Mouse (Mus musculus) brain, embryonic 18.5 days (tissue): ENCODE results near the gene Arl1.
"Not testable (repeated sequence)": the region's sequence is repeated elsewhere in the genome, so short reads cannot be mapped to it uniquely, and the experiment has no call there.

Experiments used
- DNase-seq: peaks from one replicate; pipeline ENCODE4 v3.0.0-alpha.2; 2012; ENCODE audit warnings: low read depth, low spot score

The Arl1 gene

DNA sequence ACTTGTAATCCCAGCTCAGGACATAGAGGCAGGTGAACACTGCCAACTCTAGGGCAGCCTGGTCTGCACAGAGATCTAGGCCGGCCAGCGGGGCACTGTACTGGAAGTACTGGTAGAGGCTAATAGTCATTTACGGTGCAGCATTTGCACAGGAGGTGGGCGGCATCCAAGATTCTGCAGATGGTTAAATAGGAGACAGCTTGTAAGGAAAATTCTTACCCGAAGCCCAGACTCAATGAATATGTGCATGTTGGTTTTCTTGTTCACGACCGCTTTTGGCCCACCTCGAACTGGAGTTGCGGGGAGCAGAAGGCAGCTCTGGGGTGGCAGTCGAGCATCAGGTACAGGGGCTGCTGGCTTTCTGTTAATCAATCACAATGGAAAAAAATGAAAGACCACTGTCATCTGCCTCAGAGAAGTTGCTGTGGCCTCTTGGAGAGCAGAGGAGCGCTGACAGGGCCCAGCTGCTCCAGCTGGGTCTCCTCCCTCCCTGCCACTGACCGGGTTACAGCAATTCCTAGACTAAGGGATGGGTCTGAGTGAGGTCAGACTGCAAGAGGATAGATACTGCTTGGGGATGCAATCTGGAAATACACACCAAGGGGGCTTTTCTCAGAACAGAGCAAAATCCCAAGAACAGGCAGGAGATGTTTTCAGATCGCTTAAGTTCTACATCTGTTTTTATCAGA lies 31.0 kb downstream of the Arl1 start:
- no peak for DNase-seq

DNA sequence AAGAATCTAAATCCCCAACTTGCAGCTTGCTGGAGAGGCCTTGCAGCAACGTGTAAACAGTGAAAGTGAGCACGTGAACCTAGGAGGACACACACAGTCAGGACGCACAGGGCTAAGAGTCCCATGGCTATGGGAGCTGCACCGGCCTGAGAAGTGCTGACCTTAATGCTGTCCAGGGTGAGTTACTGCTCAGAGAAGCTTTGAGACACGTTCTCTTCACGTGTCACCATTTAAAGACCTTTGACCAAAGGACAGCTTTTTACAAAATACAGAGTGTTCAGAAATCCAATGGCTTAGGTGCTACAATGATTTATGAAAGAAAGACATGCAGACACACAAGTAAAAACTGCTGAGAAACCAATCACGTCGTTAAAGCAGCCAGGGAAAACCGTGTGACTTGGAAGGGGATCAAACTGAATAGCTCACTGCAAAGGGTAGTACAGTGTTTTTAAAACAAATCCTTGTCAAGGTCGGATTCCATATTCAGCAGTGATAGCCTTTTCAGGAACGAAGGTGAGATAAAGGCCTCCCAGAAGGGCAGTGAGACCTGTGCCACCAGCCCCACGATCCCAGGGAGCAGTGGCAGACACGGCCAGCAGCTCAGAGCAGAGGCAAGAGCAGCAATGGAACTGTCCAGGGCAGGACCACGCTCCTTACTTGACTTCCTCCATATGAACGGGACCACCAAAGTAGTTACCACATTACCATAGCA lies 34.9 kb downstream of the Arl1 start:
- no peak for DNase-seq

DNA sequence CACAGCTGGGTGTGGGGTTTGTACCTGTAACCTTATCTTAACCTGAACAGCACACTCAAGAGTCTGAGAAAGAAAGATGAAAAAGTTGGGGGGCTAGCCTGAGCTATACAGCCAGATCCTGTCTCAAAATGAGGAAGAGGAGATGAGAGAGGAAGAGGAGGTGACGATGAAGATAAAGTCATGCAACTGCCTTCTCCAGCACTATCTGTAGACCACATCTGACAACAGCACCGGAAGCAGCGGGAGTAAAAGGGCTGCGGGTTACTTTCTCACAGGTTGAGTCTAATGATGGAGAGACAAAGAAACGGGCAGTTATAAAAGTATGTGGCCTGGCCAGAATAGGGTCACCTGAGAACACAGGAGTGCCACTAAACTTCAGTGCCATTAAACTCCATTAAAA lies 38.3 kb downstream of the Arl1 start:
- no peak for DNase-seq

DNA sequence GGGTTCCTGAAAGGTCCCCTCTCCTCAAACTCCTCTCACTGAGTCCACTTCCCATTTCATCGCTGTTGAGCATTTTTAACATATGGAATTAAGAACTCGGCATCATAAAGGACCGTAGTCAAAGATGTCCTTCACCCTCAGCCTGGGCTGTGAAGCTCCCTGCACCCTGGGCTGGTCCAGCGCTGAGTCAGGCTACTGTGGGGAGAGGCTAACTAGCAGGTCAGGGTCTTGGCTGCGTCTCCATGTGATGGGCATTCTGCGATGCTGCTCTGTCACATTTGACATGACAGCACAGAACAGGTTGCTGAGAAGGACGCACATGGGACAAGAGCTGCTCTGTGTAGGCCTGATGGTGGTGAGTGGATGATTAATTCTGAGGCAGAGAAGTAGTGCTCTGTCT lies 39.0 kb downstream of the Arl1 start:
- no peak for DNase-seq

DNA sequence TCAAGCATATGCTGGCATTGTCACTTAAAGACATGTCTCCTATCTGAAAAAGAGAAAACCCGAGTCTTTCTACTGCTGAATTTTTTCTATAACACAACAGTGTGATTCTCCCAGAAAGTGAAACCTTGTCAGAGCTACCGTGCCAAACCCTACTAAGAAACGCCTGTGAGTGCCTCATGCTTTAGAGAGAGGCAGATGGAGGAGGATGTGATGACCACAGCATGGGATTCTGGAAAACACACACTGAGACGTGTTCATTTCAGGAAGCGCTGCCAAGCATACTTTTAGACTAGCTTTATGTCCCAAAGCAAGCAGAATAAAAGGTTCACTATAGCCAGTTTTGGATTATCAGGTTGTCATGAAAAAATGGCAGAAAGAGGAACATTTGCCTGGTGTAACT lies 42.3 kb downstream of the Arl1 start:
- not testable (repeated sequence) for DNase-seq

DNA sequence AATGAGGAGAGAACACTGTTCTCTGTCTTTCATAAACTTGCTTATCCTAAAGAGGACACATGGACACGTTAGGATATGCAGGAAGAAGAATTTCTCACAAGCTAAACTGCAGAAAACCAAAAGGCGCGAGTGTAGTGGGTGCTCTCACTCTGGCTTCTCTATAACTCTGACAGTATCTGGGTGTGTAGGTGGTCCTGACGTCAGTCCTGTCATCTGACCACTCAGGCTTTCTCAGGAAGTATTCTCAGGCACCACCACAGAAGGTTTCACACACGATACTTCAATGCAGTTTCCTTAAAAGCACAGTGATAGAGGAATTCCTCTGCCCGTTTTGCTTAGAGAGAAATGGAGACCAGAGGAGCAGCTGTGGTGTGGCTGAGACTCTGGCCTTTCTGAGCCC lies 45.5 kb downstream of the Arl1 start:
- DNase-seq: no peak

DNA sequence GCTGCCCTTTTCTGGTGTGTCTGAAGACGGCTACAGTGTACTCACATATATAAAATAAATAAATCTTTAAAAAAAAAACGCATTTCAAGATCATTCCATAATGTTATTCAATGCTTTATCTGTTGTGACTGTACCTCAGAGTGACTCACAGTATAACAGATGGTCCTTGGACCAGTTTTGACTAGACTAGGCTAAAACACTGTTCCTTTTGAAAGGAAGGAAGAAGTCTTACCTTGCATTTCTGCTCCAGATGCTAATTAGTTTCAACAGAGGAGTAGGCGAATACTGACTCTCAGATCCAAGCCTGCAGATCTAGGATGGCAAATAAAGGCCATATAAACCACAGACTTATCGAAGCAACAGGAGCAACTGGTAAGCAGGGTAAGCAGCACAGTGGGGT lies 50.1 kb downstream of the Arl1 start:
- DNase-seq: no peak

DNA sequence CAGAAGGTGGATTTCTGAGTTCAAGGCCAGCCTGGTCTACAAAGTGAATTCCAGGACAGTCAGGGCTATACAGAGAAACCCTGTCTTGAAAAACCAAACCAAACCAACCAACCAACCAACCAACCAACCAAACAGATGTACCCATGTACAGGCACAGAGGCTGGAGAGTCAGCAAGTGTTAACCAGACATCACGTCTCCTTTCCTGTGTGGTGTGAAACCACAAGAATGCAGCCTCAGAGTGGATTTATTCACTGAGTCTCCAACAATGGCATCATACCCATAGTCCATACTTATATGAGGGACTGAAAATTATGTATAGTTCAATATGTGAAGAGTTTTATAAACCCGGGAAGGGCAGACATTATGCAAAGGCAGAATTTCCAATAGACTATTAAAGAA lies 52.5 kb downstream of the Arl1 start:
- not testable (repeated sequence) for DNase-seq

DNA sequence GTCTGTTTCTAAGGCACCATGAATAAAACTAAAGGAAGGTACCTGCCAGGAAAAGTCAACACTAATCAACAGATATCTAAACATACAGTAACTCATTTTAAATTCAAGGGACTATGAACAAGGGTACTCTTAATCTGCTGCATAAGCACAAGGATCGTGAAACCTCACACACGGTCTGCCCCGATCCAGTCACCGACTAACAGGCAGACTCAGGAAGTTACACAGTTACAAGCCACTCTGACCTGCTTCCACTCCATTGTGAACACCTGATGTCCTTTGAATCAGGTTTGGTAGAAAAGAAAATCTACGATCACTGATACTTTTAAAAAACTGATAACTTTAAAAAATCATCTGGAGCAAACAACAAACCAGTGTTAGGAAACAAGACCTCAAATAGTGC lies 53.3 kb downstream of the Arl1 start:
- no peak for DNase-seq

DNA sequence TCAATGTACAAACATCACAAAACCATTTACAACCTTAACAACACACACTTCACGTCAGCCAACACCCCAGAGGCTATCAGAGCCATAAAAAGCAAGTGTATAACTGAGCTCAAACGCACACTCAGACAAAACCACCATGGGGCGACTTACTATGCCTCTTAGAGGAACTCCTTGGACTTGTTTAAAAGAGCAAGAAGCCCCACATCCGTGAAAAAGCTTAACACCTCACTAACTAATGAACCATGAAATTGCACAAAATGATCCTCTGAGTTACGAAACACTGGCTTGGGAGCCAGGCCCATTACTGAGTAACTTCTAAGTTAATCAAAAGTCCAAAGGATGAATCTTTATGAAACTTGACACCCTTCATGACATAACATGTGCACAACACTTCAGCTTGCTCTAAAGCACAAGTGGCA lies 53.9 kb downstream of the Arl1 start:
- DNase-seq: no peak

DNA sequence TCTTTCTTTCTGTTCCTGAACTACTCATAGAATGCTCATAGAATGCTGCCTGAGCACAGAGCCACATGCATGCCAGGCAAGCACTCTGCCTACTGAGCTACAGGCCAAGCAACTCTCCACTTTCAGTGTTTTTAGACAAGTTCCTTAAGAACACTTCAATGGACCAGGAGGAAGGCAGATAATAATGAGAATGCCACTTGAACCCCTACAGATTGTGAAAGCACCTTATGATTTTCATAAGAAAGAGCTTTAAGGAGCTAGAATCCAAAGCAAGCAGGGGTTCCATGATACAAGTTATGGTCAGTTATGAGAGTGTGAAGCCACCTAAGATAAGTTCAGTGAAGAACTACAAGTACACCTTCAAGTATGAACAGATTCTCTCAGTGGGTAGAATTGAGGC lies 63.0 kb downstream of the Arl1 start:
- no peak for DNase-seq
